Mouse (Mus musculus): ENCODE measurements around the gene Ubp1. TPM values are rescaled to one million over a fixed set of nuclear protein-coding genes. Genes with fewer than 3 reads are reported as not detected.
A peak's percentile ranks its signal among the peaks of the same experiment; 100 is the strongest.

Ubp1 gene
- polyA plus RNA-seq, 1 experiment from 2014 or later, result 58.5 TPM

GRCm38 (mm10) chr9:114011203-114011602 lies 80.5 kb downstream of the Ubp1 start:
- no peaks in the 10 kb centered on the region for H3K27me3 ChIP-seq (replicated peaks; ENCODE audit: control insufficient read depth, insufficient read depth, low read length)
- 48% methylated on average over 18 of the region's 18 CpGs for WGBS
- H3K4me1 ChIP-seq (replicated peaks; ENCODE audit: control insufficient read depth, insufficient read depth, low read length), result no peaks in the 10 kb centered on the region
- no peak overlapping the region for H3K27ac ChIP-seq (ENCODE audit: low read depth, low read length)
- ATAC-seq (replicated peaks; ENCODE audit: low FRiP score), result no peak
- H3K4me2 ChIP-seq, result no peak overlapping the region
- no peaks in the 10 kb centered on the region for H3K36me3 ChIP-seq (ENCODE audit: control insufficient read depth, insufficient read depth, low read length)
- H3K9ac ChIP-seq (ENCODE audit: low read depth, low read length), result no peak overlapping the region
- no peaks in the 10 kb centered on the region for H3K9me3 ChIP-seq (ENCODE audit: control insufficient read depth, low read length)
- peak; percentile 35 for DNase-seq (ENCODE audit: low spot score)
- no peak overlapping the region for H3K4me3 ChIP-seq (ENCODE audit: low read depth, low read length)

- no peaks in the 10 kb centered on the region for H3K9me3 ChIP-seq (ENCODE audit: control insufficient read depth, low read length)
- no peaks in the 10 kb centered on the region for H3K27me3 ChIP-seq (replicated peaks; ENCODE audit: control insufficient read depth, insufficient read depth, low read length)
- WGBS, result 34% methylated on average over 1 of the region's 1 CpGs
- ATAC-seq (replicated peaks; ENCODE audit: low FRiP score) (peak; percentile 58), DNase-seq (ENCODE audit: low spot score) (no peak)
- H3K4me2 ChIP-seq, result no peak overlapping the region
- no peak overlapping the region for H3K9ac ChIP-seq (ENCODE audit: low read depth, low read length)
- H3K27ac ChIP-seq (ENCODE audit: low read depth, low read length), result no peak overlapping the region
- no peaks in the 10 kb centered on the region for H3K36me3 ChIP-seq (ENCODE audit: control insufficient read depth, insufficient read depth, low read length)
- H3K4me1 ChIP-seq (replicated peaks; ENCODE audit: control insufficient read depth, insufficient read depth, low read length), result no peaks in the 10 kb centered on the region
- no peak overlapping the region for H3K4me3 ChIP-seq (ENCODE audit: low read depth, low read length)
Measured at GRCm38 (mm10) chr9:114014034-114014433, 83.3 kb downstream of the Ubp1 start.

GRCm38 (mm10) chr9:114015724-114016123 lies 85.0 kb downstream of the Ubp1 start:
- no peak for DNase-seq (ENCODE audit: low spot score)
- H3K4me3 ChIP-seq (ENCODE audit: low read depth, low read length), result no peak overlapping the region
- no peak overlapping the region for H3K4me2 ChIP-seq
- H3K9ac ChIP-seq (ENCODE audit: low read depth, low read length), result no peak overlapping the region
- no peak for ATAC-seq (replicated peaks; ENCODE audit: low FRiP score)
- no peaks in the 10 kb centered on the region for H3K27me3 ChIP-seq (replicated peaks; ENCODE audit: control insufficient read depth, insufficient read depth, low read length)
- no peaks in the 10 kb centered on the region for H3K36me3 ChIP-seq (ENCODE audit: control insufficient read depth, insufficient read depth, low read length)
- H3K27ac ChIP-seq (ENCODE audit: low read depth, low read length), result no peak overlapping the region
- H3K4me1 ChIP-seq (replicated peaks; ENCODE audit: control insufficient read depth, insufficient read depth, low read length), result no peaks in the 10 kb centered on the region
- 79% methylated on average over 4 of the region's 4 CpGs for WGBS
- no peaks in the 10 kb centered on the region for H3K9me3 ChIP-seq (ENCODE audit: control insufficient read depth, low read length)

GRCm38 (mm10) chr9:114016402-114016801 lies 85.7 kb downstream of the Ubp1 start:
- Histone ChIP-seq H3K4me3 (ENCODE audit: low read depth, low read length) (no peak overlapping the region), H3K27me3 (replicated peaks; ENCODE audit: control insufficient read depth, insufficient read depth, low read length) (no peaks in the 10 kb centered on the region), H3K4me1 (replicated peaks; ENCODE audit: control insufficient read depth, insufficient read depth, low read length) (no peaks in the 10 kb centered on the region), H3K4me2 (no peak overlapping the region), H3K36me3 (ENCODE audit: control insufficient read depth, insufficient read depth, low read length) (no peaks in the 10 kb centered on the region), H3K9me3 (ENCODE audit: control insufficient read depth, low read length) (no peaks in the 10 kb centered on the region), H3K9ac (ENCODE audit: low read depth, low read length) (no peak overlapping the region), H3K27ac (ENCODE audit: low read depth, low read length) (no peak overlapping the region)
- peak; percentile 65 for ATAC-seq (replicated peaks; ENCODE audit: low FRiP score)
- 45% methylated on average over 4 of the region's 4 CpGs for WGBS
- no peak for DNase-seq (ENCODE audit: low spot score)

- H3K4me3 ChIP-seq (ENCODE audit: low read depth, low read length), result no peak overlapping the region
- no peak for ATAC-seq (replicated peaks; ENCODE audit: low FRiP score)
- no peak for DNase-seq (ENCODE audit: low spot score)
- no peak overlapping the region for H3K27ac ChIP-seq (ENCODE audit: low read depth, low read length)
- WGBS, result 75% methylated on average over 7 of the region's 7 CpGs
- H3K9ac ChIP-seq (ENCODE audit: low read depth, low read length), result no peak overlapping the region
- H3K4me1 ChIP-seq (replicated peaks; ENCODE audit: control insufficient read depth, insufficient read depth, low read length), result no peaks in the 10 kb centered on the region
- H3K27me3 ChIP-seq (replicated peaks; ENCODE audit: control insufficient read depth, insufficient read depth, low read length), result no peaks in the 10 kb centered on the region
- no peaks in the 10 kb centered on the region for H3K36me3 ChIP-seq (ENCODE audit: control insufficient read depth, insufficient read depth, low read length)
- no peaks in the 10 kb centered on the region for H3K9me3 ChIP-seq (ENCODE audit: control insufficient read depth, low read length)
- H3K4me2 ChIP-seq, result no peak overlapping the region
Measured at GRCm38 (mm10) chr9:114019012-114019762, 88.5 kb downstream of the Ubp1 start.

- ATAC-seq (replicated peaks; ENCODE audit: low FRiP score), result no peak
Measured at GRCm38 (mm10) chr9:114022141-114022540, 91.4 kb downstream of the Ubp1 start.

GRCm38 (mm10) chr9:114025182-114025581 lies 94.4 kb downstream of the Ubp1 start:
- H3K27ac ChIP-seq (ENCODE audit: low read depth, low read length), result no peak overlapping the region
- H3K4me3 ChIP-seq (ENCODE audit: low read depth, low read length), result no peak overlapping the region
- no peak for DNase-seq (ENCODE audit: low spot score)
- H3K9me3 ChIP-seq (ENCODE audit: control insufficient read depth, low read length), result no peaks in the 10 kb centered on the region
- H3K9ac ChIP-seq (ENCODE audit: low read depth, low read length), result no peak overlapping the region
- H3K27me3 ChIP-seq (replicated peaks; ENCODE audit: control insufficient read depth, insufficient read depth, low read length), result peaks cover 11% of the 10 kb centered on the region
- no peak overlapping the region for H3K4me2 ChIP-seq
- H3K36me3 ChIP-seq (ENCODE audit: control insufficient read depth, insufficient read depth, low read length), result no peaks in the 10 kb centered on the region
- 41% methylated on average over 9 of the region's 9 CpGs for WGBS
- no peak for ATAC-seq (replicated peaks; ENCODE audit: low FRiP score)
- peaks cover 6% of the 10 kb centered on the region; the same call in 1 of the 2 replicates for H3K4me1 ChIP-seq (replicated peaks; ENCODE audit: control insufficient read depth, insufficient read depth, low read length)

More at GRCm38 (mm10) chr9:114022141-114022540, 91.4 kb downstream of the Ubp1 start:
- 47% methylated on average over 4 of the region's 4 CpGs for WGBS
- H3K9ac ChIP-seq (ENCODE audit: low read depth, low read length), result no peak overlapping the region
- H3K27me3 ChIP-seq (replicated peaks; ENCODE audit: control insufficient read depth, insufficient read depth, low read length), result peaks cover 11% of the 10 kb centered on the region
- no peaks in the 10 kb centered on the region for H3K9me3 ChIP-seq (ENCODE audit: control insufficient read depth, low read length)
- no peak overlapping the region for H3K27ac ChIP-seq (ENCODE audit: low read depth, low read length)
- H3K4me2 ChIP-seq, result no peak overlapping the region
- peaks cover 6% of the 10 kb centered on the region; the same call in 1 of the 2 replicates for H3K4me1 ChIP-seq (replicated peaks; ENCODE audit: control insufficient read depth, insufficient read depth, low read length)
- no peaks in the 10 kb centered on the region for H3K36me3 ChIP-seq (ENCODE audit: control insufficient read depth, insufficient read depth, low read length)
- DNase-seq (ENCODE audit: low spot score), result no peak
- no peak overlapping the region for H3K4me3 ChIP-seq (ENCODE audit: low read depth, low read length)

GRCm38 (mm10) chr9:114025846-114026245 lies 95.1 kb downstream of the Ubp1 start:
- DNase-seq (ENCODE audit: low spot score) (no peak), ATAC-seq (replicated peaks; ENCODE audit: low FRiP score) (no peak)
- Histone ChIP-seq H3K4me2 (peak overlapping the region; percentile 98), H3K4me1 (replicated peaks; ENCODE audit: control insufficient read depth, insufficient read depth, low read length) (peaks cover 6% of the 10 kb centered on the region; the same call in 1 of the 2 replicates), H3K36me3 (ENCODE audit: control insufficient read depth, insufficient read depth, low read length) (no peaks in the 10 kb centered on the region), H3K4me3 (ENCODE audit: low read depth, low read length) (peak overlapping the region; percentile 67), H3K9ac (ENCODE audit: low read depth, low read length) (no peak overlapping the region; the same call in 1 of the 2 replicates), H3K27me3 (replicated peaks; ENCODE audit: control insufficient read depth, insufficient read depth, low read length) (peaks cover 11% of the 10 kb centered on the region), H3K9me3 (ENCODE audit: control insufficient read depth, low read length) (no peaks in the 10 kb centered on the region), H3K27ac (ENCODE audit: low read depth, low read length) (no peak overlapping the region)
- 19% methylated on average over 8 of the region's 8 CpGs for WGBS
